Mouse (Mus musculus) layer of hippocampus, adult 9-10 months (tissue): Measurements from ENCODE around the gene Vmn1r112.
"Not testable (repeated sequence)": the region's sequence is repeated elsewhere in the genome, so short reads cannot be mapped to it uniquely, and the experiment has no call there.

Experiments
- DNase-seq: peaks from one replicate; pipeline ENCODE4 v3.0.0; 2022; ENCODE audit warnings: low spot score

Vmn1r112 gene

GRCm38 (mm10) chr7:20770885-20771284 lies at the start of gene Vmn1r112:
Gene Vmn1r112 (plus strand): TSS chr7:20771185.
- not testable (repeated sequence) for DNase-seq

- not testable (repeated sequence) for DNase-seq
Observed at GRCm38 (mm10) chr7:20730524-20730923, 40.5 kb upstream of the Vmn1r112 start, which contains the start of gene Gm10668. Gene Gm10668 (minus strand): TSS chr7:20730624.

GRCm38 (mm10) chr7:20786985-20787384 lies 16.0 kb downstream of the Vmn1r112 start, which contains the start of gene Vmn1r113:
Gene Vmn1r113 (plus strand): TSS chr7:20787285.
- DNase-seq = not testable (repeated sequence)

DNA sequence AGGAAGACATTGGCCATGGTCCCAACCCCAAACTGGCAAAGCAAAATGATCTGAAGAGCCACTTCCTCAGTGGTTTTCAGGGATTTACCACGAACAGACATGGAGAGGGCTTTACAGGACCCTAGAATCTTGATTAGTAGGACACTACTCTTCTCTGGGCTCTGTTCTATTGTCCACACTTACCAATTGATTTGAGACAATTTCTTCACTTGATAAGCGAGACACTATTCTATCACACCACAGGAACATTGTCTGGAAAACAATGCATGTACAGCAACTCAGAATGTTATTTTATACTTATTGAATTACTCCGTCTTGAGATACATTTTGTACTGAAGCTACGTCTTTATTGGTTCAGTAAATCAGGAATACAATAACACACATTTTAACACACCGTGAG lies 41.1 kb downstream of the Vmn1r112 start, which contains the start of gene Vmn1r114:
TSS of gene Vmn1r114 (minus strand) at position 101 of the 400 bp plus-strand sequence.
- DNase-seq = not testable (repeated sequence)
